Mouse (Mus musculus): ENCODE results near the gene Prn.

Prn gene

GRCm38 (mm10) chr2:132001696-132002334 lies 92.1 kb downstream of the Prn start:
- DNase-seq = no peak

- no peak for DNase-seq
These were observed 94.2 kb downstream of the Prn start for GRCm38 (mm10) chr2:132003916-132004315.

GRCm38 (mm10) chr2:132004495-132005136 lies 94.9 kb downstream of the Prn start:
- no peak for DNase-seq

GRCm38 (mm10) chr2:132005445-132005844 lies 95.7 kb downstream of the Prn start:
- no peak for DNase-seq

Data from cerebellum, postnatal 36 days (tissue).